Mouse (Mus musculus): ENCODE measurements at regions not wholly inside any gene's neighbourhood (a gene's known extent, or its start where the extent isn't known, plus 50 kb on each side); places are given as distances from the start of the nearest gene placed in this dataset.

DNA sequence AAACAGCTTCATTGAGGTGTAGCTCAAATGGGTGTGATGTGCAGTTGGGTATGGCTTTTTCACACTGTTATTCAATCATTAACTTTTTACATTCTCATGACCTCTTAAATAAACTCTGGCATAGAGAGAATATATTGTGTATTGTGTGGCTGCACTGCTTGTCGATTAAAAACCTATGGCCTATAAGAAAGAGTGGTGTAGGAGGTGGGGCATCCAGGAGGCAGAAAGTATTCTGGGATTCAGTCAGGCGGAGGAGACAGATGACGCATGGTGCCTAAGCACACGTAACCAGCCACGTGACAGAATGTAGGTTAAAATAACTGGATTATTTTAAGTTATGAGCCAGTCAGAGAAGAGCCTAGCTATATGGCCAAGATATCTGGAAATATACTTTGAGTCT lies 78.2 kb upstream of the Slc16a7 start:
- intact Hi-C loops (cut with DNase I) = no loop called here
- DNase-seq (ENCODE audit: low spot score in 2 of 2) = no peak

DNA sequence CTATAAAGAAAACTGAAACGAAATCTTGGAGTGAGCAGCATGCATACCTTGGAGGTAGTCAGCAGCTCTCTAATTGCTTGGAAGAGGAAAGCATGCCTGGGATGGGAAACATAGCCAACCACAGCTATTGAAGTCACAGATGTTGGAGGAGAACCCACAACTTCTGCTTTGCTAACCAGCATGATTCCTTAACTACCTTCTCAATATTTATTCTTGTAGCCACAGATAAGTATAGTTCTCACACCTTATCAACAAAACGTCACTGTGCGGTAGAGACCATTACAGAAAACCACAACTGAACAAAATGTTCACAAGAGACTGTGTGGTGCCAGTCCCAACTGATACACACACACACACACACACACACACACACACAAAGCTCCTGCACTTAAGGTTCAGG lies 99.1 kb upstream of the Slc16a7 start:
- no peak for DNase-seq (ENCODE audit: low spot score in 2 of 2)
- intact Hi-C loops (cut with DNase I) = no loop called here

DNA sequence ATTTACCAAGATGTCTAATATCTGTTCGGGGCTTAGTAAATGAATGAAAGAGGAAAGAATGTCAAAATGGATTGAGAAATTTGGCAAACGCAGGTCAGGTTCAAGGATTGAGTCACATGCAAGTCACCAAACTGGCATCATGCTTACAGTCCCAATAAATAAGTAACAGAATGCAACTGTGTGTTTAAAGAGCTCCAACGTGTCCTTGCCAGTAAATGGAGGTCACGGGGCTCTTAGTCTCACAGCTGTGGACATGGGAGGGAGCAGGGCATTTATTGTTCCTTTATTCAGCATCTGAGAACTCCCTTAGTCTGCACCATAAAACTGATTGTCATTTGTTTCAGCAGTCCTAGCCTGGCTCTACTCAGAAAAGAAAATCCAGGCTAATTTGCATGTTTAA lies 101.1 kb upstream of the Slc16a7 start:
- intact Hi-C loops (cut with DNase I) = loop anchor here (10.0 kb wide), 1 partner anchor 376 kb away; no protein-coding TSS in a partner anchor
- no peak for DNase-seq (ENCODE audit: low spot score in 2 of 2)

DNA sequence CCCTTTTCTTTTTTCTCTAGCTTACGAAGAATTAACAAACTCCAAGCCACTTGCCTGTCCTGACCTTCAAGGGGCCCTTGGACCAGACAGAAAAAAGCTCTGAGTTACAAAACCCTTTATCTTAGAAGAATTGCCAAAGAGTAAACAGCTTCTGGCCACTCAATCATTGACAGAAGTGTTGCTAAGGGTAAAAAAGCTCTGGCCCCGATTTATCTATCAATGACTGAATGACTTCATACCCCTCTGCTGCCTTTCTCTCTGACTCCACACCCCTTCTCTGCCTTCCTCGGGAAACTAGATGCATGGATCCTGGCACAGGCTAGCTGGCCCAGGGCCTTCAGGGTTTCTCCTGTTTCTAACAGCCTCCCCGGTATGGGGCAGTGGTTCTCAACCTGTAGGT lies 105.2 kb upstream of the Slc16a7 start:
- intact Hi-C loops (cut with DNase I) = loop anchor here (10.0 kb wide), 1 partner anchor 380 kb away; no protein-coding TSS in a partner anchor

DNA sequence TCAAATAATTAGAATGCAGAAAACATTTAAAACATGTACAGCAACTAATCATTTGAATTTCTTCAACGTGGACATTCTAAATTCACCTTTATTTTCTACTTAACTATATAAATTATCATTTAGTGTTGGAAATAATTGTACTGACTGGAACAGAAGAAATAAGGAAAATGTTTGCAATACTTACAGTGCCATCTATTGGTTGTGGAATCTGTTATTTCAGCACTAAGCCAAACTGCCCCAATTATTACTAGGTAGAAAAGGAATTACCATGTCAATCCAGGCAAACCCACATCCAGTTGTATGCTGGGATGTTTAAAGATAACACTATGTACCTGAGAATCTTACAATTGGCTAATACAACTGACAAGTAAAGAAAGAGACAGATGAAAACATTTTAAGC lies 109.1 kb upstream of the Slc16a7 start:
- intact Hi-C loops (cut with DNase I) = loop anchor here (10.0 kb wide), 1 partner anchor 384 kb away; no protein-coding TSS in a partner anchor
- no peak for DNase-seq (ENCODE audit: low spot score in 2 of 2)

More for the DNA sequence above, 105.2 kb upstream of the Slc16a7 start:
- no peak for DNase-seq (ENCODE audit: low spot score in 2 of 2)

DNA sequence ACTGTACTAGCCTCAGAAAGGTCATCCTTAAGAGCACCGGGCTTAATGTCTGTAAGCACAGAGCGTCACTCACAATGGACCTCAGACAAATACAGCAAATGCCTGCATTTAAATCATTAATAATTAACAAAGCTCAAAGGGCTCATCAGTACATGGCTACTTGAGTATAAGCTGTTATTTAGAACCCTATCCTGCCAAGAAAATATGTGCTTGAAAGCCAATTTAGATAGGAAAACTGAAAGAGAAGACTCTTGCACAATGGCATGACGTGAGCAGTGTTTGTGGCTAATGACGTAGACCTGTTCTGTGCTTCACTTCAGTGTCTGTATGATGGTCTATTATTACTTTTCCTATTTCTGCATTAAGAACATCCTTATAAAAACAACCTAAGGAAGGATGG lies 111.1 kb upstream of the Slc16a7 start:
- no peak for DNase-seq (ENCODE audit: low spot score in 2 of 2)
- intact Hi-C loops (cut with DNase I) = no loop called here

DNA sequence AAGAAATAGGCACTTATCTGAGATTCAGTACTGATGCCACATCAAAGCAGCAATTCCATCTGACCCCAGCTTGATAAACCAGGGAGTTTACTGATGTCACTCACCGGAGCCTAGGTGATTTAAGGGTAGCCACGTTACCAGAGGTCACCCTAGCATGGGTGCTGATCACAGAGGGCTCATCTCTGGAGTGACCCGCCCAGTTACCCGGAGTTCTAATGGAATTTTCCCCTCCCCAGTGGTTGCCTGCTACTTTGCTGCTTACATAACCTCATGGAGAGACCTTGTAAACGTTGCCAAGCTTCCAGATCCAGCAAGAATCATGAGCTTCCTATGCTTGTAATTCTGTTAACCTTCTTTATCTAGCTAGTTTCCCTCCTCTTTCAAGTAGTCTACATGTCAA lies 125.8 kb upstream of the Slc16a7 start:
- intact Hi-C loops (cut with DNase I) = no loop called here
- no peak for DNase-seq (ENCODE audit: low spot score in 2 of 2)

DNA sequence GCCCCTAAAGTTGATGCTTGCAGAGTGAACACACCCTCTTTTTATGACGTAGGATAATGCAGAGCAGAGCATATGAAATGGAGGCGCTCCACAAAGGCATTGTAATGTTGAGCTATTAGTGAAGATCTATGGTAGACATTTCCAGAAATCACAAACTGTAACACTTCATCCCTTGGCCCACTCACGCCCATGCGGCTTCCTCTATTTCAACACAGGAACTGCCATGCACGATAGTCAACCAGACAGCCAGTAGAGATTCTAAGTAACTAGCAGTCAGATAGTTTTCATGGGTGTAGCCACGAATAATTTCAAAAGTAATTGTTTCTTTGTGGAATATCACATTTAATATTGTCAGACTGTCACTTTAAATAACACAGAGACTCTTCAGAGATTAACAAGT lies 141.6 kb upstream of the Slc16a7 start:
- DNase-seq (ENCODE audit: low spot score in 2 of 2) = no peak
- intact Hi-C loops (cut with DNase I) = no loop called here

DNA sequence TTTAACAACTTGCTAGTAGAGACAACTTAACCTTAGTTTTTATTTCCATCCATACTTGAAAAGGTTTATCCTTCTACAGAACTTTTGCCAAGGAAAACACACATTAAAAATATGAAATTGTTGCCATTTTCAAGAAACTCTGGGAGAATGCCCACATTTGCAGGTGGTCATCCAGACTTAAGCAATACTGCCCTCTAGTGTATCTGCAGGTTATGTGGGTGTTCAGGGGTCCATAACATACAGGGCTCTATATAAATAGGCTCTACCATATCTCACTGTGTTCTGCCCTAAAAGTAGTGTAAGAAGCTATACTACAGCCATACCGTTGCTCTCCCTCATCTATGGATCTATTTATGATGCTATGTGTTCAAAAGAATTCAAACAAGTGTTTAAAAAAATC lies 149.1 kb upstream of the Slc16a7 start:
- no peak for DNase-seq (ENCODE audit: low spot score in 2 of 2)
- intact Hi-C loops (cut with DNase I) = no loop called here

DNA sequence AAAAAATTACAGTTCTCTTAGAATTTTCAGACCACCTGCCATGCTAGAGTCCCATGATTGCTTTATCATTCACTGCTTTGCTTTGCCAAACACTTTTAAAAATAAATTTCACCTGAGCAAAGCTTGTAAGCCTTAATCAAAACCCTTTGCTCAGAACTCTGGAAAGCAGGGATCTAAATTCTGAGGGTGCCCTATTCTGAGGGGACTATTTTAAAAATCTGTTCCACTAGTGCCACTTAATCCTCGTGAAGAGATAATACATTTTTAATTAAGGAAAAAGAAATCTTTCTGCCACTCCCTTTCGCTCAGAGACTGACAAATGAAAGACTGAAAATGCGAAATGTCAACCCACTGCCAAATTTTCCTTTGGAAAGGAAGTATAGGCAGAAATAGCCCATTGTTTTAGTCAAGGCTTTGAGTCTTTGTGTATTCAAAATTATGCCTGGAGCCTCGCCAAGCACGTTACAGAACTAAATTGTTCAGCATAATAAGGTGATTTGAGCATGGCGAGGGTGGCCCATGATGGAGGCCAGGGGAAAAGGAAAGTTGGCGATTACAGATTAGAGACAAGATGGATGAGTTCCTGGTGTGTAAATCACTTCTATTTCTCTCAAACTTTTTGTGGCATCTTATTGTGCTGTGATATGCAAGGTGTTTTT lies 197.4 kb upstream of the Slc16a7 start:
- intact Hi-C loops (cut with DNase I) = no loop called here
- DNase-seq (ENCODE audit: low spot score in 2 of 2) = no peak

DNA sequence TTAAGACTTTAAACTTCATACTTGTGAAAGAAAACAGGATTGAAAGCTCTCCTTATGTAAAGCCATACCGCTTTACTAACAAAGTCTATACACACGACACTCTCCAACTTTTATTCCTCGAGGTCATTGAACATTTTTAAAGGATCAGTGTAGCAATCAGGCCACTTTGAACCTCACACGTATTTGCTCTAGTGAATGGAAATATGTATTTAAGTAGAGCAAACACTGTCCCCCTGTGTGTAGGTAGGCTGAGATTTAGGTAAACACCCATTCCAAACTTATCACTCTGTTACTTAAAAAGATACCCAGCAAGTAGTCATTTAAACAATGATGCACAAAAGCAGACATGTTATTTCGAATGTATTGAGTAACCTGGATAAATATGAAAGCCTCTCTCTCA lies 203.7 kb upstream of the Slc16a7 start:
- no peak for DNase-seq (ENCODE audit: low spot score in 2 of 2)
- intact Hi-C loops (cut with DNase I) = no loop called here

DNA sequence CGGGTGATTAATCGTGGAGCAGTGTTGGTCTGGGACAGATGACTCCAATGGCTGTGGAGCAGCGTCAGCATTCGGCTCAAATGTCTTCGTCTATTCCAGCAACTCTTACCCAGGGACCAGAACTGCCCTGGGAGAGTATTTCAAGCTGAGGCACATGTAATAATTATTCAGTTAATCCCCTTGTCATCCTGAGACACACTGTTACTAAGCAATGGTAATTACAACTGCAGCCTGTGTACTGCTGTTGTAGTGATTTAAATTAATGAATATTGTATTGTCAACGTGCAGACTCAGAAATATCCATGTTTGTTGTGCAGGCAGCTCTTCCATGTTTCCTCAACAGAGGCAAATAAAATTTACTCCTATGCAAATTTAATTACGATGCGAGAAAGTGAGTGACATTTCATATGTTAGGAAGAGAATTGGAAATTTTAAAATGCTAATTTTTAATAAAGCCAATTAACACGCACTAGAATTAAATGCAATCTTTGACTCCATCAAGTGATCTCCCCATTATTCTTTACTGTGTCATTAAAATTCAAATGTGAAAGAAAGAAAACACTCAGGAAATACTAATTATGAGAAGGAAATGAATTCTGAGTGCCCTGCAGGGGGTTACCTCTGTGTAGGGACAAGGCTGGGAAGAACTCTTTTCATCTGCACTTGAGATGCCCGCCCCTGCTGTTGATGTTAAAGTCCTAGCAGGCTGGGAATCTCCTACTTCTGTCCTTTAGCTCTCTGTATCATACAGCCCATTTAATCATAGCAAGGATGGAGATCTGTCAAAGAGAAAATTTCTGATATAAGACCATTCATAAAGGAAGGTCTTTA lies 218.7 kb upstream of the Slc16a7 start:
- intact Hi-C loops (cut with DNase I) = no loop called here
- DNase-seq (ENCODE audit: low spot score in 2 of 2) = no peak

DNA sequence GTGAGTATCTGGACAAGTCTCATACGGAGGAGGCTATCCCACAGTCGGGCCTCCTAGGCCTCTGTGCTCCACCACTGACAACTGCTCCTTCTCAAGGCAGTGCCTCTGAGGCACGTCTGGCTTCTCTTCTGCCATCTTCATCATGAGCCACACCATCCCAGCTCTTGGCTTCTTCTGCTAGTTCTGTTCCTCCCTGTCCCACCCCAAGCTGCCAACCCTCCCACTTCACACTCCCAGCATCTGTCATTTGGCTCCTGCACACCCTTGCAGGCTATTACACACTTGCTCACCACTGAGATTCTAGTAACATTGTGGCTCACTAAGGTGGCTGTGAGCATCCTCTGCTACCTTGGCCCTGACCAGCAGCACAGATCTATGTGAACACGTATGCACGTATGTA lies 221.1 kb upstream of the Slc16a7 start:
- DNase-seq (ENCODE audit: low spot score in 2 of 2) = peak; percentile 4 to 15
- intact Hi-C loops (cut with DNase I) = no loop called here

DNA sequence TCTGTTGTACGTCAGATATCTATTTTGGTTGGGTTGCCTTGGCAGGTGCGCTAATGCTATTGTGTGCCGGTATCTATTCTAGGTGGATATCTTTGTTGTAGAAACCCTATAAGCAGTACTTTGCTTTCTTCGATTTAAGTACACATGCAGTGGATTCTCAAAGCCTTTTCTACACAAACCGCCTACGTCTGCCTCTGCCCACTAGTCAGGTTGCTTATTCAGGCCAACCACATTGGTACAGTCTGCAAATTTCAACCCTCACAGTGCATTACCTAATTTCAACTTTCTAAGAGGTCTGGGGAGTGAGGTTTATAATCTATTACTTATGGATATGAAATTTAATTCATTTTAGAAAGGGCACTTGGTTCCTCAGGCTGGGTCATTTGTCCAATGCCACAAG lies 223.5 kb upstream of the Slc16a7 start:
- DNase-seq (ENCODE audit: low spot score in 2 of 2) = peak; percentile 3 to 7

DNA sequence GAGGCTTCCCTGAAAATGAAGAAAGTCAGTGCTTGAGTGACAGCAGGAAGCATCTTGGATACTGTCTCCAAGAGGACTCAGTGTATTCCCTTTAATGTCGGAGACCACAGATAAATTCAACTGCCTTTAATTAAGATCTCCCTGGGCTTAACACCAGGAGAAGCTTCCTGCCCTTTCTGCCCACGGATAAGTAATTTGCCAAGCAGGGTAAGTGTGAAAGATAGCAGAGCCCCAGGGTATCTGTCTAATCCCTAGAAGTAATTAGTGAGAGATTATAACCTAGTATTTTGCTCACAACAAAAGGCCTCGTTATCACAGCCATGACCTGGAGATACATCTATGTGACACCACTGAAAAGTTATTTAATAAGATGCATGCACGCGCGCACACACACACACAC lies 232.1 kb upstream of the Slc16a7 start:
- intact Hi-C loops (cut with DNase I) = no loop called here
- no peak for DNase-seq (ENCODE audit: low spot score in 2 of 2)

More for the DNA sequence above, 223.5 kb upstream of the Slc16a7 start:
- intact Hi-C loops (cut with DNase I) = no loop called here

DNA sequence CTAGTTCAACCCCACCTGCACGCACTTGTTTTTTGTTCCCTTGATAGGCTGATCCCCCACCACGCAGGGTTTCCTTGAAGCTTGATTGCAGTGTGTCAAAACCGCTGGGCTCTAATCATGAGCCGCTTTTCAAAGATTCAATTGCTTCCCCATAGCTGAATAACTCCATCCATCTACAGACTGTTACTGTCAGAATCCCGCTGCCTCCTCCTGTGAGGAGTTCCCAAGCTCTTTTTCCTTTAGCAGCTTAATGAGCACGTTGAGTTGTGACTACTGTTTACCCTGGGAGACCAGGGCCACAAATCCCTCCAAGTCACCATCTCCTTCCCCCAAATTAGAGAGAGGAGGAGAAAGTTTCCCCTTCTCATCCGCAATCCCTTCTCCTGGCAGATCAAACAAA lies 234.6 kb upstream of the Slc16a7 start:
- intact Hi-C loops (cut with DNase I) = no loop called here
- DNase-seq (ENCODE audit: low spot score in 2 of 2) = no peak

DNA sequence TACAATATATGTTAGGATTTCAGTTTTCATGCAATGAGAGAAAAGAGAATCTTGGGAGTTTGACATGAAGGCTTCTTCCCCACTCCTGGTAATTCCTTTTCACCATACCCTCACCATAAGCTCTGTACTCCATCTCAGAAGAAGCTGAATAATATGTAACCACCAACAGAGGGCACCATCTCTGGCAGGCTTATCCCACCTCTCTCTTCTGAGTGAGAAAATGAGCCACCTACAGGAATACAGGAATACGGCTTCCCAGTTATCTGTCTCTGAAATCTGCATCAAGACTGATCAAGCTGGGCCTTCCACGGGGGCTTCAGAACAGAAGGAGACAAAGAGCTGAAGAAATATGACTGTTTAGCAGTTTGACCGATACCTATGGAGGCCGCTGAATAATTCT lies 278.6 kb upstream of the Slc16a7 start:
- intact Hi-C loops (cut with DNase I) = no loop called here
- DNase-seq (ENCODE audit: low spot score in 2 of 2) = no peak

DNA sequence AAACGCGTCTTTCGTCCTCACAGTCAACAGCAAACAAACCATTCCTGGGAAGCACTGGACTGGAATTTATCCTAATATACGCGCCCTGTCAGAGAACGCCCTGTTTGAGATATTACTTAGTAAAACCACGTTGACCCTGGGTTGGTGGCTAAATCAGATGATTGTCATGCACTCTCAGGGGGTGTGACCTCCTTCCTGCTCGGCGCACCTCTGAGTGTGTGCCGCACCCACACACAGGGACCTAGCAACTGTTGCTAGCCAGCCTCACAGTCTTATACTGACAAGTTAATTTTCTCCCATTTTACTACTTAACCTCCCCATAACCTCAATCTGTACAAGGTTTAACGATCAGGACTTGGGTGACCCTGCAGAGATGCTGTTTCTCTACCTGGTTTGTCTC lies 284.4 kb upstream of the Slc16a7 start:
- intact Hi-C loops (cut with DNase I) = no loop called here
- DNase-seq (ENCODE audit: low spot score in 2 of 2) = no peak

DNA sequence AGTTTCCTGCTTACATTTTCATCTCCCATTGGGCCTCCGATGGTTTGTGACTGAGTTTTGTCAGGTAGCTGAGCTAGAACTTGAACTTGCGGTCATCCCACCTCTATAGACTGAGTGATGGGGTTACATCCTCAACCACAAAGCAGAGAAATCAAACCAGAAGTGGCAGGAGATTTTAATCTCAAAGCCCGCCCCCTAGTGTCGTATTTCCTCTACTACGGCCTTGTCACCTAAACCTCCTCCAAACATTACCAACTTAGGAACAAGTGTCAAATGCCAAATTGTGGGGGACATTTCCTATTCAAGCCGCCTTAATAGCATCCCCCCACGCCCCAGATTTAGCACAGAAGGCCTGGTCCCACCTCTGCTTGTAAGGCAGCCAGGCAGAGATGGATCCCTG lies 286.3 kb upstream of the Lrig3 start:
- intact Hi-C loops (cut with DNase I) = no loop called here

DNA sequence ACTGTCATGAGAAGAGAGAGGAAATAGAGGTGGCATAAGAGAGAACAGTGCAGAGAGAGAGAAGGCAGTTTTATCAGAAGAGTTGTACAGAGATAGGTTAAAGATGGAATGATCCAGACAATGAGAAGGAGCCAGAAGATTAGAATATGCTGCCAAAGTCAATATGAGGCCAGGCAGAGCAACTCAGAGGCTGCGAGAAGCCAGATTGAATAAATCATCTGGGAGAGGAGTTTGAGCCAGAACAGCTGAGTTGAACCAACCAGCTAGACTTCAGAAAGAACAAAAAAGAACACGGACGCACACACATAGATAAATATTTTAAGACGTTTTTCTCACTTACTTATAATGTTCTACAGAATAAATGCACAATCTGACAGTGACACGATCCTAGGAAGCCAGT lies 280.8 kb upstream of the Lrig3 start:
- intact Hi-C loops (cut with DNase I) = no loop called here
- no peak for DNase-seq (ENCODE audit: low spot score in 2 of 2)

More for the DNA sequence above, 286.3 kb upstream of the Lrig3 start:
- DNase-seq (ENCODE audit: low spot score in 2 of 2) = no peak

DNA sequence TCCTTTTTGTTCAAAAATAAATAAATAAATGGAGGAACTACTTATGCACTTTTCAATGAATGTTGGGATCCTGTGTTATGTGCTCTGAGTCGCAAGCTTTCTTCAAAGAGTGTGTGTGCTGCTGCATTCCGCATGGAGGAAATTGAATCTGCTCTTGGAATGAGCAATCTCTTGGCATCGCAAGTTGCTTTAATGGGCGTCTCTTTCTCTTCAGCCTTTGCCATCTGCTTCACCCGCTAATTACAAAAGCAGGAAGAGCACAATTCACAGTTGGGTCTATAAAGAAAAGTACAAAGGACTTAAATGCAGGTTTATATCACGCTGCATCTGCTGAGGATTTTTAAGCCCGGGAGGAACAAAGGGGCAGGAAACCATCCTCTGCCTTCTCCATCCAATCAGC lies 272.5 kb upstream of the Lrig3 start:
- intact Hi-C loops (cut with DNase I) = no loop called here
- DNase-seq (ENCODE audit: low spot score in 2 of 2) = peak; percentile 5 to 6
